Mouse (Mus musculus): Measurements from ENCODE around the gene Slc7a9. TPM values are rescaled to one million over a fixed set of nuclear protein-coding genes. Genes with fewer than 3 reads are reported as not detected.

The Slc7a9 gene
- polyA plus RNA-seq, 1 experiment: 0.04 TPM

DNA sequence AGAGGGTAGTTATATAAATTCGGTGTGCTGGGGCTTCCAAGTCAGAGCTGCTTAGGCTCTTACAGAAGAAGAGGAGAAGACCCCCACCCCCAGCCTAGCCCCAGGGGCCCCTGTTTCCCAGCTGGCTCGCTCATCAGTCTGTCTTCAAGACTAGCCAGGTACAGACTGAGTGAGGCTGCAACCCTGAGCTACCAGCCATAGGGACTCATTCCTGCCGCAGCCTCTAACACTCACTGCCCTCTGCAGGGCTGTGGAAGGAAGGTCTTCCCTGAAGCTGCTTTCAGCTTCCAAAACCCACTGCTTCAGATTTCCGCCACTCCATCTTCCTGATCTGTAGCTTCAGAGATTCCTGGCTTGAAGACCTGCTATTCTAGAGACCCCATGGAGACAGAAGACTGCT, 53.4 kb downstream of the Slc7a9 start:
- DNase-seq (ENCODE audit: extremely low spot score in 1 of 2, low spot score in 1 of 2): peak in 1 of 2 experiments; percentile 25

Other genes with a start within 250 kb of the Slc7a9 start
- 53.7 and 57.4 TPM in 2 replicates for gene Lrp3, start 233.3 kb upstream of the Slc7a9 start, polyA plus RNA-seq (2012; rRNA removed)
- gene Gpatch1, start 130.4 kb upstream of the Slc7a9 start, polyA plus RNA-seq (2012; rRNA removed): 21.5 and 22.1 TPM in 2 replicates
- 5.0 and 6.6 TPM in 2 replicates for gene Rhpn2, start 114.6 kb upstream of the Slc7a9 start, polyA plus RNA-seq (2012; rRNA removed)
- 5.5 and 5.6 TPM in 2 replicates for gene Faap24, start 52.0 kb upstream of the Slc7a9 start, polyA plus RNA-seq (2012; rRNA removed)
- gene Cep89, start 51.8 kb upstream of the Slc7a9 start, polyA plus RNA-seq (2012; rRNA removed): 24.0 and 27.2 TPM in 2 replicates
- gene Tdrd12, start 88.9 kb downstream of the Slc7a9 start, polyA plus RNA-seq (2012; rRNA removed): 0.36 and 0.38 TPM in 2 replicates
- gene Nudt19, start 107.5 kb downstream of the Slc7a9 start, polyA plus RNA-seq (2012; rRNA removed): 129 and 140 TPM in 2 replicates
- gene Rgs9bp, start 136.8 kb downstream of the Slc7a9 start, polyA plus RNA-seq (2012; rRNA removed): 0.16 and 0.19 TPM in 2 replicates
- gene Ankrd27, start 137.4 kb downstream of the Slc7a9 start, polyA plus RNA-seq (2012; rRNA removed): 30.1 and 30.6 TPM in 2 replicates
- gene Pdcd5, start 198.7 kb downstream of the Slc7a9 start, polyA plus RNA-seq (2012; rRNA removed): 114 and 115 TPM in 2 replicates

All from frontal cortex, adult 2 months (tissue).